Mouse (Mus musculus) cerebellum, adult 8-10 months (tissue): ENCODE measurements around the gene Ccdc92.
A peak's percentile ranks its signal among the peaks of the same experiment; 100 is the strongest.

Source experiments
- DNase-seq: peaks from one replicate; pipeline ENCODE4 v3.0.0; 2022

Ccdc92 gene

DNA sequence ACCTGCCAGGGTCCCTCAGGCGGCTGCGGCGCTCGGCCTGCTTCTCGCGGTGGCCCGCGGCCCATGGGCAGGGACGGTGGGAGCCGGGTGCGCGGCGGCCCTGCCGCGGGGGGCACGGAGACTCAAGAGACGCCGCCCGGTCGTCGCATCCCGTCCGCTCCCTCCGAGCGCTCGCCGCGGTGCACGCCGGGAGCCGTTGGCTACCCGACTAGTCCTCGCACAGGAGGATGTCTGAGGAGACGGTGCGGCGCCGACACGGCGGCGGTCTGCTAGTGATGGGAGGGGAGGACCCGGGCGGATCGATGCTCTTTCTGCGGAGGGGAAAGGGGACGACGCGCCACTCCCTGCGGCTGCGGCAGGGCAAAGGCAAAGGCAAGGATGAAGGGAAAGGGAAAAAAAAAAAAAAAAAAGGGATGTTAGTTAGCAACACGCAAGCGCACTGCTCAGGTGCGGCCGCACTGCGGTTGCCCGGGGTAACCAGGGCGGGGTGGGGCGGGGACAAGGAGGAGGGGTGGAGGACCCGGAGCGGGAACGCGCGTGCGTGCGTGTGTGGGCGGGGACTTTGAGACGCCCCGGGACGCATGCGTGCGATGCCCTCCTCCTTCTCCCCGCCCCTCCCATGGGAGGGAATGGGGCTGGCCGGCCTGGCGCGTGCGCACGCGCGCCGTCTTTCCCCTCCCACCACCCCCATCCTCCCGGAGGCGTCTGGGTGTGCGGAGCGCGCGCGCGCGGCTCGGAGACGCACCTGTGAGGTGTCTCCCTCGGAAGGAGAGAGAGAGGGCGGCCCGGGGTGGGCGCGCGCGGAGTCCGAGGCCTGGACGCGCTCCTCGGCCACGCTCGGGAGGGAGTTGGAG is at the start of gene Ccdc92, which contains the start of gene Zfp664:
TSS of gene Ccdc92 (minus strand) at position 412 of the 854 bp plus-strand sequence.
TSS of gene Zfp664 (plus strand) at position 679 of the 854 bp plus-strand sequence.
- peak; percentile 96 for DNase-seq

DNA sequence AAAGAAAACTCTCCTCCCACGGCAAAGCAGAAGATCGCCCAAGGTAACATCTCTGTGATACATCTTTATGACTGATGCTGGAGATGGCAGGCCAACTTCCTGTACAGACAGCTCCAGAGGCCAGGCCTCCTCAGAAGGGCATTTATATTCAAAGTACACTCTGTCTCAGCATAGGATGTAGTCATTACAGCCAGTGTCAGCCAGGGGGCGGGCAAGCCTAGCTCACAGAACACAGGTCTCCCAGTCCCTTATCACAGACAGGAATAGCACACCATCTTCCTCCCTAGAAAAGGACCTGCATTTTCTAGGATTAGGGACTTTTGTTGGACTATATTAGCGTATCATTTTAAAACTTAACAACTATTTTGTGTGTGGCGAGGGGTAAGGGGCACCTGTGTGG is 46.6 kb upstream of the Ccdc92 start:
- DNase-seq = peak; percentile 70

DNA sequence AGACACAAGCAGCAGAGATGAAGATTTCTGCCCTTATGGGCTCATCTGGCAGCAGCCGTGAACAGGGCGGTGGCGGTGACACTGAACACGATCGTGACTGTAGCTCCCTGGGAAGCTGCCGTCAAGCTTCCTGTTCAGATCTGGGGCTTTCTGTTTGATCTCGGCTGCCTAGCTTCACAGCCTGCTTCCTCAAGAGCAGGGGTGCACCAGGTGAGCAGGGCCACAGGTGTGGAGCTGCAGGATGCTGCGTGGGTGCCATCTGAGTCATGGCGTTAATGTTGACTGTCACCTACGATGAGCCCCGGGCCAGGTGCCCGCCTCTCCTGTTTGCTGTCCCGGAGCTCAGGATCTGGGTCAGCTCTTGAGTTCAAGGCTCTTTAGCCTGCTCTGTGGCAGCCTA is 44.7 kb upstream of the Ccdc92 start:
- DNase-seq = no peak

DNA sequence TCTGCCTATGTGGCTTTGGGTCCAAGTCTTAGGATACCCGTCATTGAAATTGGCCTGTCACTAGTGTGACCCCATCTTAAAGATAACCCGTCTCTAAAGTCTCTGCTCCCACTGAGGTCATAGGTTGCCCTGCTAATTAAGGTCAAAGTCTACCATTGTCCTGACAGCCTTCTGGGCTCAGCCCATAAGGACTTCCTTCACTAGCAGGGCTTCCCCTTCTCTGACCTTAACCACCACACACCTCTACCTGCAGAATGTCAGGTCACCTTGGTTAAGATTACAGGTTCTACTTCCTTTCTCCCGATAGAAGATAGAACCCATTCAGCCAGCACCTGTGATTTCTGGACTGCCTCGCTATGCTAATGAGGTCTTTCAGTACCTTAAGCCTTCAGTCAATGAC is 41.6 kb upstream of the Ccdc92 start:
- DNase-seq = no peak

DNA sequence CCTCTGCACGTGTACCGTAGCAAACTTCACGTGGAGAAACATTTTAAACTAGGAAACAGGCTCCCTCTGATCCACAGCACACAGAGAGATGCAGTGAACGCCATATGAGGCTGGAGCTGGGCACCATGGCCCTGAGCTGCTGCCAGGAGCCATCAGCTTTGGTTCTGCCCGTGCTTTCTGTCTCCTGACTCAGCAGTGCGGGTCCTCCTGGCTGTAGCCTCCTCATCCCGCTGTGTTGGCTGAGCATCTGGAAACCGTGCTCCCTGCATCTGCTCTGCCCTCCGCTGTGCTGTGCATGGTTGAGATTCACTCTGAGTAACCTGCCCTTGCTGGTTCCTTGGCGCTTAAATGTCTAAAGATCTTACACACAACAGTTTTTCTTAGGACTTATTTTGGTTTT is 40.0 kb upstream of the Ccdc92 start:
- DNase-seq = no peak

DNA sequence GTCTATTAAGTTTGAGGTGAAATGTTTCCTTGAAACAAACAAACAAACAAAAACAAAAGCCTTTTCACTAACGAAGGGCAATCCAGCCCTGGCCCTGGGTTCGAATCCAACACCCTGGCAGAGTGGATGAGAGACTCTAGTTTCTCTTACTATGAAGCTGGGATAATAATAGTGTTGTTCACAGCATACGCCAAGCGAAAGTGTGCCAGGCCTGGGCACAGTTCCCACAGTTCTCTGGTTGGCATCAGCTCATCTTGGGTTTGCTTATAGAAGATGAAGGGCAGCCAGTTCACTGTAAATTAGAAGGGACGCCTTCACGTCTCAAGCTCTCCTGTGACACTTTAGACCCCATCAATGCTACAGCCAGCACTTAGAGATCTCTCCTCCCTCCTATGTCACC is 39.5 kb upstream of the Ccdc92 start:
- DNase-seq = peak; percentile 64

DNA sequence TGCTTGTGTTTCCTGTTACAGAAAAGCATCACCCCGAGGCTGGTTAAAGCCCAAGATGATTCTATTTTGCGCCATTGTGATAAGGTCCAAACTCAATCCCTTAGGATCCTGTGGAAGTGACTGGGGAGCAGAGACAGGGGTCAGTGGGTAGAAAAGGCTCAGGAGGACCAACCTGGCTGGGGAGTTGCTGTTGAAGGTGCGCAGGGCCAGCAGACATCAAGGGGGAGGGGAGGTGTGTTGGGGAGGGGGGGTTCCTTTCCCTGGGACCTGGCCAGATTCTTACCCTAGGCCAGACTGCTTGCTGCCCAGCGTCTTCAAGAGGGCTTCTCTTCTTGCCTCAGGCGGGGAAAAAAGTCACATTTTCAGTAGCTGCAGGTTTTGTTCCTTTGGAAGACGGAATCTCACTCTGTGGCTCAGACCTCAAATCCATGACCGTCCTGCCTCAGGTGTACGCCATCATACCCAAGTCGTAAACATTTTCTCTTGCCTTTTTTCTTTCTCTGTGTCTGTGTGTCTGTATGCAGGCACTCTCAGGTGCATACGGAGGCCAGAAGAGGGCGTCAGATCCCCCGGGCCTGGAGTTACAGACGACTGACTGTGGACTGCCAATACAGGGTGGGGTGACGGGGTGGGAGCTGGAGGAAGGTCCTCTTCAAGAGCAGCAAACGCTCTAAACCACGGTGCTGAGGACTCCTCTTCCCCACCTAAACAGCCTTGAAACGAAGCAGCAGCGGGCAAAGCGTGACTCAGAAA is 38.7 kb upstream of the Ccdc92 start:
- DNase-seq = no peak

DNA sequence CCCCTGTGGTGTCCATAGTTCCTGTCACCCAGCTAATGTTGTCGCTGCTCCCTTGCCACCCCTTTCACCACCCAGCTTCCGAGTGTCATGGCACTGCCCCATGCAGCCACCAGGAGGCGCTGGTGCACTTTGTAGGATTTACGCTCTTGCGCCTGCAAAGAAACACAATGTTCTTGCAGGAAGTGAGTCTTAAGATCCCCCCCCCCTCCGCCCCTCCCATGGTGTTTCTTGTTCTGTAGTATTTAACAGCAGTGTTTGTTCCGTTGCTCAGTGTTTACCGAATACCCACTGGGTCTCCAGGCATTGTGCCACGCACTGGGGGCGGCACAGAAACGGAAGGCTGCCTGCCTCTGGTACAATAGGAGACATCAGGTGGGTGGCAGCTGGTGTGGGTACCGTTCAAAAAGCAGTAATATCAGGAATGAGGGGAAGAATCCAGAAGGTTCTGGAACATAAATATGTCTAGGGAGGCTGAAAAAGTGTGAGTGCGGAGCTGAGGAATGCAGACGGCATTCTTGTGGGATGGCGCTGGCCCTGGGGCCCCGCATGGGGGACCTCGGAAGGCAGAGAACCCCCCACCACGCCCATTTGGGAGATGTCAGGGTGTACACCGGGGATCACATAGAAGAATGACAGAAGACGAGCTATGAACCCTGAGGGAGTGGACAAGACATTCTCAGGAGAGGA is 37.9 kb upstream of the Ccdc92 start:
- DNase-seq = peak; percentile 81

DNA sequence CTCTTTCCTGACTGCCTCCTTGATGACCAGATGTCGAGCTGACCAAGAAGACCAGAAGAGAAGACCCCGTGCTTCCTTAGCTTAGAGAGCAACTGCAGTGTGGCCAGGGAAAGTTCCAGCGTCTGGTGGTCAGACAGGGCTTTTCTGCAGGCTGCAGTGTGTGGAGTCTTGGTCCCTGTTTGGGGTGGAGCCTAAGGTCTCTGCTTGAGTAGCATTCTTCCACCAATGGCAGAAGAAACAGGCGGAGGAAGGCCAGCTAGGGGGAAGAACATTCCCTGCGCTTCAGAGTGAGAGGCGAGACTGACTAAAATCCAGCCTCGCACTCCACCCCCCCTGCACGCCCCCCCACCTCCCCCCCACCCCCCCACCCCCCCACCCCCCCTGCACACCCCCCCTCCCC is 33.9 kb upstream of the Ccdc92 start:
- no peak for DNase-seq

DNA sequence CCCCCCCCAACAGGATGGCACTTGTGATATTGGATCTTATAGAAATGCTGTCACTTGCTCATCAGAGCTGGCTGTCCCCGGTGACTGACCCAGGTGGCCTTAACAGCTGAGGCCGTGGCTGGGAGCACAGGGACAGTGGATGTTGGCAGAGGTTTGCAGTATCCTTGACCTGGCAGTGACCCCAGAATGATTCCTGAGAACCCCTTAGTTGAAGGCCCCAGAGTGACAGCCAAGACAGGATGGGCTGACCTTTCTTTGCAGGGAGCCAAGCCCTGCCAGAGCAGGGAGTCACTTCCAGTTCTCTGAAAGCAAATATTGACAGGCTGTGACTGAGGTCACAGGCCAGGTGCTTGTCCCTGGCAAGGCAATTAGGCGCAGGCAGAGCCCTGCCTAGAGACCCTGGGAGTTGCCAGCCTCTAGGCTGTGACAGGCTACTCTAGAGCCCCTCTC is 29.7 kb upstream of the Ccdc92 start:
- no peak for DNase-seq

DNA sequence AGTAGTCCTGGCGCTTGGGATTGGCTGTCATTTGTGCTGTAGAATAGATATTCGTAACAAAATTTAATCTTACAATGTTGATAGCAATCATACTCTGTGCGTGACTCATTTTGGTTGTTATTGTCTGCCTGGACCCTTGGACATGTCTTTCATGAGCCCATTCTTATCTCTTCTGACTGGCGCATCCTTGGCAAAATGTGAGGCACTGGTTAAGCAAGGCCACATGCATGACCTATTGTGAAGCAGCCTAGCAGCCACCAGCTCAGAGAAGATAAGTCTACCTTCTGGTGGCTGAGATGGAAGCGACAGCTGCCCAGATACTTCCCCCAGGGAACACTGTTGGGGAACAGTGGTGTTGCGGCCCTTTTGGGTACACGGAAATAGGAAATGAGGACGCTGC is 26.4 kb upstream of the Ccdc92 start:
- no peak for DNase-seq

DNA sequence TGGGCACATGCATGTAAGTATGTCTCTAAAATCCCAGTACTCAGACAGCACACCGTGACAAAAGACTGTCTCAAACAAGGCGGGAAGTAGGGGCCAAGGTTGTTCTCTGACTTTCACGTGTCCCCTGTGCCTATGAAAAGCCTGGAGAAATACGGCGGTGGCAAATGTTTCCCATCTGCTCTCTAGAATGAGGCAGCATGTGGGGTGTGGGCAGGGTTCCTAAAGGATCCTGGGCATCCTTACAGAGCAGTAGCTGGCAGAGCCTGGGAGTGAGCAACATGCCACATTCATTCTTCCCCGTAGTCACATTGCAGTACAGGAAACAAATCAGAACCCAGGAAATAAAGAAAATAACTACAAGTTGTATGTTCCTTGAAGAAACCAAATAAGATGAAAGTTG is 21.7 kb upstream of the Ccdc92 start:
- DNase-seq = peak; percentile 68

DNA sequence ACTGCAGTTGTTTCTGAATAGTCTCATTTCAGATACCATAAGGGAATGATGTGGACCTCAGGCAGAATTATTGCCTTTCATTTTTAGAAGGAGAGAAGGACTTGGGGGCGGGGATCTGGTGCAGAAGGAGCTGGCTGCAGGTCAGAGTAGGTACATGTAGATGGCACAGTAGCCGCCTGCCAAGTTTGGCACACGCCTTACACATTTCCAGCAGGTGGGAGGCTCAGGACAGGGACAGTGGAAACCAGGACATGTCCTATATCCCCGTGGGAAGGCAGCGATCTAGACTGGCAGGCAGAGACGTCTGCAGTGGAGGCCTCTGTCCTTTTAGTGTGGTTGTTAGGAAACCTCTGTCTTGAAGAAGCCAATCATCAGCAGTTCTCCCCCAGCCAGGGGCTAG is 17.6 kb upstream of the Ccdc92 start:
- DNase-seq = no peak

DNA sequence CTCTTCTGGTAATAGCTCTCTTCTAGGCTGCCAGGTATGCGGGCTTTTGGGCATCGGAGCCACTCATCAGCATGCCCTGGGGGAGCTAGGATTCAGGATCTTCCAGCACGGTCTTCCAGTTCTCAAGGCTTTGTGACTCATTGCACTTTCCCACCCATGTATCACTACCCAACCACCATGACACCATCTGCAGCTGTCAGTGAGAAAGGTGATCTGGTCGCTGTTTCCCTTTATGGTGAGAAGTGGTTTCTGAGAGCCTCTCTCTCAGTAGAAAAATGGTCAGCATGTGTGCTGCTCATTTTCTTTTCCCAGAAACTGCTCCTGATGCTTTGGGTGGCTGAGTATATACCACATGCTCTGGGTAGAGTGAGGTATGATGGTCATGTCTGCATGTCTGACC is 17.0 kb upstream of the Ccdc92 start:
- DNase-seq = no peak

DNA sequence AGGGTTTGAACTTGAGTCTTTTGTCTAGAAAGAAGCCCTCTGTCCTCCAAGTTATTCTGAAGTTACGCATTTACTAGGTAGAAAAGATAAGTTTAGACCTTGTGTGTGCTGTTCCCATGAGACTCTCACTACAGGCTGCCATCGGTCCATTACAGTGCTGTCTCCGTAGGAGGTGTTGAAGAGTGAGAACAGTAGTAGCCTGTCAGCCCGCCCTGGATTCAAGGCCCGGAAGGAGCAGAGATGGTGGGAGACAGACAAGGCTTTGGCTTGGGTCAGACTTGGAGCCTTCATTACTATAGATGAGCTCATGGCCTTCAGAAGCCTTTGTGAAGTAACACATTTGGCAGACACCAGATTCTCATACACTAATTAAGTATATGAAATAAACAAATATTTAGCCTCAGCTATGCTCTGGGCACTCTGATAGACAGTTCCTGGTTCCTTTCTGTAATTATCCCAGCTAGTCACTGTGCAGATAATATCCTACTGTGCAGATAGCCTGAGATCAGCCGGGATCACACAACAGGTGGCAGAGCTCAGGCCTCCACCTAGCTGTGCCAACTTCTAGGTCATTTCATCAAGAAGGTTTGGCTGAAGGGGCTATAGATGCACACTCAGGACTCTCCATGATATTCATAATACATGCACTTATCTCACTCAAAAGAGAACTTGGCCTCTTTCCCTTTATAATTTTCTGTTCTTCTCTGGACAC is 11.8 kb upstream of the Ccdc92 start:
- DNase-seq = no peak

DNA sequence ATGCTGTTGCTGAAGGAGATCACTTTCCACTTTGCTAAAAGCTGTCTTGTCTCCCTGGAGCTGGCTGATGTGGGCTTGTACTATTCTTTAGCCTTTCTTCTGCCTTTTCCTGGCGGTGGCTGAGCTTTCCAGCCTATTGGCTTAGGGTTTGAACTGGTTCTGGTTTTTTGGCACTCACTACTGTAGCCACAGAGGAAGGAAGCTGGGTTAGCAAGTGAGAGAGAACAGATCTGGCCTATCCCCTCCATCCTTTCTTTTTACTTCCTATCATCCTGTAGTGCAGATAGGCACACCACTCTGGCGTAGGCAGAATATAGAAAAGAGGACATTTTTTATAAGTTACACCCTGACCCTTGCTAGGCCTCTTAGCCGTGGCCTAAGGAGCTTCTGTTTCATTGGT is 10.9 kb upstream of the Ccdc92 start:
- no peak for DNase-seq

DNA sequence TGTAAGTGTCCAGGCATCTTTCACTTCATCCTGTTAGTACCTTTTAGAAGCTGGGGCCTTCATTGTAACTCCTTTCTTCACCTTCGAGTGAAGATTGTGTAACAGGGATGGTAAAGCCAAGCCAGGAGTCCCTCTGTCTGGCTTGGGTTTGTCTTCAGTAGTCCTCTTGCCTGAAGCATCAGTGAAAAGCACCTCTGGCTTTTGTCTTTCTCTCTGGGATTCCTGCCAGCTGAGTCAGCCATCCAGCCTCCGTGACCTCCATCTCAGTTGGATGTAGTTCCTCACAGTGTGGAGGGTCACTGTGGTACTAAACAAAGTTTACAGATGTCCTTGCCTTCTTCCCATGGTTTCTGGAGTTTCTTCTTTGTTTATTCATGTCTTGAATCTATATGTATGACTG is 9.8 kb upstream of the Ccdc92 start:
- no peak for DNase-seq

DNA sequence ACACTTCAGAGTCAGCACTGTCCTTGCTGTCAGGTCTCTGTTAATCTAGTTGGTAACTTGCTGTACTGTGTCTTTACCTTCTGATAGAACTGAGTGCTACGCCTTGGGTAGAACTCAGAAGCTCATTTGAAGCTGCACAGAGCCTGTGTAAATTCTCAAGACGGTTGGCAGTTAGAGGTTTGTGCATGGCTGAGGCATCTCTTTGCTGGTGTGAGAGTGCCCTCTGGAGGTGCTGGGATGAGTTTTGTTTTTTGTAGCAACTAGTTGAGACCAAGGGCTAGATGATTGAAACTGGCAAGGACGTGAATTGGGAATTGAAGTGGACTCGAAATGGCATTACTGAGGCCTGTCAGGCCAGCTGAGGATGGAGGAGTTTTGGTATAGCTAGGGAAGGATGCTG is 6.8 kb upstream of the Ccdc92 start:
- DNase-seq = peak; percentile 78

DNA sequence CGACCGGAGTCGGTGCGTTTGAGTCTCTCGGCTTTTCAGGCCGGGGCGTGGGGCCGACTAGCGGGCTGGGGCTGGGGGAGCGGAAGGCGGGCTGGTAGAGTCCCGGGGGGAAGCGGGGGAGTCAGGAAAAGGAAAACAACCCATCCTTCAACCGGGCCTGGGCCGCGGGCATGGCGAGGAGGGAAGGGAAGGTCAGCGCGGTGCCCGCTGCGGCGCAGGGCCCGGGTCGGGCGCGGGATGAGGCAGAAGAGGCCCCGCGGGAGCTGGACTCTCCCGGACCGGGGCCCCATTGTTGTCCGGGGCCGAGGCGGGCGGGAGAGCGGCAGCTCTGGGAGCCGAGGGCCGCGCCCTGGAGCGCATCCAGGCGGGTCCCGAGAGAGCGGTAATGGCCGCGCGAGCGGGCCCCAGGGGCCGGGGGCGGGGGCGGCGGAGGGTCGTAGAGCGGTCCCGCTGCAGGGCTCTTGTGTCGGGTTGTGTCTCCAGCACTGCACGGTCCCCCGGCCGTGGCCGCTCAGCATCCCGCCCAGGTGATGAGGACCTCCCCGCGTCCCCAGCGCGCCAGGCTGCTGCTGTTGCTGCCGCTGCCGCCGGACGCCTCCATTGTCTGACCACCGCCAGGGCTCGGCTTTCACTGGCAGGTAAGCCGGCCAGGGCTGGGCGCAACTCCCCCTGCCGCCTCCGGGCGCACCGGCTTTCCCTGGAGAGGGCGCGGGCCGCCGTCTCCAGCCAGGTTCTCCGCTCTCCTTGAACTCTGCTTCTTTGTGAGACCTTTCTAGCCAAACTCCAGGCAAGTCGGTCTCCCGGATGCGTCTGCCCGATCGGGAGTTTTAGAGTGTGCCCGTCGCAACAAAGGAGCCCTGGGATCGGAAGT is 882 bp upstream of the Ccdc92 start:
- DNase-seq = peak; percentile 60

DNA sequence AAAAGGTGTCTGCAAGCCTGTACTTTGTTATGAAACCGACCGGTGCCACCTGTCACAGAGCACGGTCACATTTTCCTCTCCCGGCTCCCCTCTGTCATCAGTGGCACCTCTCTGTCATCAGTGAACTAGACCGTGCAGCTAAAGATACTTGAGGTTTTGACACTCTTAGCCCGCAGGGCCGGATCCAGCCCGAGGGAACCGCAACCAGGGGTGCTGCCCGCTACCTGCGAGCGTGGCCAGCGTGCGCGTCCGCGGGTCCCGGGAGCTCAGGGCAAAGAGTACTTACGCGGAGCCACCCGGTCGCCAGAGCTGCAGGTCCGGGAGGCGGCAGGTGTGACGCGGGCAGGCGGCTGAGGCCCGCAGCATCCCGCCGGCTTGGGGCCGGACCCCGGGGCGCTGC is 761 bp downstream of the Ccdc92 start:
- peak; percentile 73 for DNase-seq

DNA sequence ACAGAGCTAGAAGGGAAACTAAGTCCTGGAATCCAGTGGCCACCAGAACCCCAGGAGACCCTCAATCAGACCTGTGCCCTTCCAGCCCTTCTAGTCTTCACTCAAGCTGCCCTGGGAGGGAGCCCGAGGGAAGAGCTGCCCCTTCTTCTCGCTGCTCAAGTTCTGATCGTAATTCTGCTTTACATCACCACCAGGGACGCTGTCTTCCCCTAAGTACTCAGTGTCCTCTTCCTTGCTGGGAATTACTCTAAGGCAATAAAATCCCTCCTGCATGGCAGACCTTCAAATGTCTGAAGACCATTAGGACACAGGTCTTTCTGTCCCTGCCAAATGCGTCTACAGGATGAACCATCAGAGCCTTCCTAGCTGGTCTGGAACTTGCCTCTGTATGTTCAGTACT is 2.2 kb downstream of the Ccdc92 start:
- no peak for DNase-seq

DNA sequence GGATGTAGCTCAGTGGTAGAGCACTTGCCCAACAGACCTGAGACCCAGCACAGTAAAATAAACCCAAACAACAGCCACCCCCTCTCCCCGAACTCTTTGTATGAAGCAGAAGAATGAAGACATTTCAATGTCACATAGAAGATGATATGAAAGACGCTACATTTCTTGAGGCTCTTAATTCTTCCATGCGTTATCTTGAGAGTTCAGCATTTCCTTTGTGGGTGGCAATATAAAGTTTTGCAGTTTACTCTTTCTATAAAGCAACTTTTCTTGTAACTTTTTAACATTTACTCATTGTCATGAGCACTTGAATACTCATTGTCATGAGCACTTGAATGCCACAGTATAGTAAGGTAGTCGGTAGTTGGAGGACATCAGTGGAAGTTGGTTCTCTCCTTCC is 8.0 kb downstream of the Ccdc92 start:
- no peak for DNase-seq
